Mouse (Mus musculus): Measurements from ENCODE around the gene Uqcc2.

Gene Uqcc2

DNA sequence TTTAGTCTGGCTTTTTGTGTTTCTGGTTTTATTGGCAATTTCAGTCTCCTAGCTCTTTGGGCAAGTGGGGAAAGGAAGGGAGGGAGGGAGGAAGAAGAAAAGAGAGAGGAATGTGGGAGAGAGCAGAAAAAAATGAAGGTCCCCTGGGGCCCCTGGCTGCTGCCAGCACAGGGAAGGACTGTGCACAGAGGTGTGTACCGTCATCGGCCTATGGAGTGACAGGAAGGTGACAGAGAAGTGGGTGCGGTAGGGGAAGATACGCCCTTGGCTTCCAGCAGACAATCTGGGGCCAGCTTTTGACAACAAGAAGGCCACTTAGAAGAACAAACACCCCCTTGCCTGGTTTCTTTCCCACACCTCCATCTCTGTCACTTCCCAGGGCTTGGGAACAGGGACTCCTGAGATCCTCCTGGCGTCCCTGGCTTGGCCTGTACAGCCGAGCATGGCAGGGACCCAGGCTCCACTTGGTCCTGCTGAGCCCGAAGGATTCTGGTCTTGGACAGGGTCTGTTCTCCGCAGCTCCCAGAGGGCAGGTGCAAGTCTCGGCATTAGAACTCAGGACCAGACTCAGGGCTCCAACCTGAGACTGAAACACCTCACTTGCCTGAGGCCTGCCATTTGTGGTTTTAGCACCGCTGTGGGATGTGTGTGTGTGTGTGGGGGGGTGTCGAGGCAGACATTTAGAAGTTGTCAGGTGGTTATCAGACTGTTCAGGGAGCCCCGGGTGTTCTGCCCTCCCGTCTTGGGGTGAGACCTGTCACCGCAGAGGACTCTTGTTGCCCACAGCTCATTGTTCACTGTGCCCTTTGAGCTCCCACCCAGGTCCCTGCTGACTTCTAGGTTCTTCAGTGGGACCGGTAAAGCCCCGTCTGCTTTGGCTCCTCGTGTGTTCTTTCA lies 58.6 kb downstream of the Uqcc2 start:
- no peak for DNase-seq (ENCODE audit: low spot score)

DNA sequence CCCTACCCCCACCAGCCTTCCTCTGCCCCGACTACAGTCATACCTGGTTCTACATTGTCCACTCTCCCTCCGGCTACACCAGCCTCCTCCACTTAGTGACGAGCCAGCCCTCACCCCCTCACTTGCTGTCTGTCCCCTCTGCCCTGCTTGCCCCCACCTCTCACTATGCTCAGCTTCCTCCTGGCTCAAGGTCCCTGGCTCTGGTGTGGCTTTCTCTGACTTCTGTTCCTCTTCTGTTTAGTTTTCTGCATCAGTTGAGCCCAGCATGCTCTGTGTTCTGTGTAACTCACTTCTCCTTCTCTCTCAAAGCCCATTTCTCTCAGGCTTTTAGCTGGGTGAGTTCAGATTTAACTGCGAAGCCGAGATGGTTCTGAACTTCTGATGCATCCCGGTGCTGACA lies 59.5 kb downstream of the Uqcc2 start:
- DNase-seq (ENCODE audit: low spot score) = no peak

DNA sequence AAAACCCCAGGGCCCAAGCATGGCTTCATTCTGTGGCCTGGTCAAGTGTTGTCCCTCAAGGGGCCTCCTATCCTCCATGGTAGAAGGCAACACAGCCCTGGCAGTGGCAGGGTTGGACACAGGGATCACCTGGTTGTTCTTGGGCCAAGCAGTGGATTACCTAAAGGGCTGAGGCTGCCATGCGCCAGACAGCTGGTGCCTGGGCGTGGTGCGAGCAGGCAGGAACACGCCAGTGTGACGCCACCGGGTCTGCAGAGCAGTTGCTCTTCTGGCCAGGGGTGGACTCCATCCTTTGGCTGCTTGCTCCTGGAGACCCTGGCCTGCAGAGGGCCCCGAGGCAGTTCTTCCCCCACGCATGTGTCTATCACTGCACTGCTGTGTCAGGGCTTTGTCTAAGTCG lies 59.9 kb downstream of the Uqcc2 start:
- DNase-seq (ENCODE audit: low spot score) = no peak

DNA sequence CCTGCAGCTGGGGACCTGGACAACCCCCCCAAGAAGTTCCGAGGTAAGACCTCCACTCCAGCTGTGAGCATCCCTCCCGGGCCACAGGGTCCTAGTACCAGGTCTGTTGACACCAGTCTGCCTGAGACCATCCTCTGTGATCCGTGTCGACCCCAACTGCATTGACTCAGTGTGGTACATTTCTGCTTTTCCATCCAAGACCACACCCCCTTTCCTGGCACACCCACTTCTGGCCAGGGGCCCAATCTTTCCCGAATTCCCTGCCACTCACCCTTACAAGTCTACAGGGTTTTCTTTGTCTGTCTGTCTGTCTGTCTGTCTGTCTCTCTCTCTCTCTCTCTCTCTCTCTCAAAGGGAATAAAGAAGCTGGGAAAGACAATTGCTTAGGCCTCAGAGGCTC lies 60.6 kb downstream of the Uqcc2 start:
- DNase-seq (ENCODE audit: low spot score) = no peak

All from embryo, embryonic 10 days (tissue).